In the genomic region with DNA sequence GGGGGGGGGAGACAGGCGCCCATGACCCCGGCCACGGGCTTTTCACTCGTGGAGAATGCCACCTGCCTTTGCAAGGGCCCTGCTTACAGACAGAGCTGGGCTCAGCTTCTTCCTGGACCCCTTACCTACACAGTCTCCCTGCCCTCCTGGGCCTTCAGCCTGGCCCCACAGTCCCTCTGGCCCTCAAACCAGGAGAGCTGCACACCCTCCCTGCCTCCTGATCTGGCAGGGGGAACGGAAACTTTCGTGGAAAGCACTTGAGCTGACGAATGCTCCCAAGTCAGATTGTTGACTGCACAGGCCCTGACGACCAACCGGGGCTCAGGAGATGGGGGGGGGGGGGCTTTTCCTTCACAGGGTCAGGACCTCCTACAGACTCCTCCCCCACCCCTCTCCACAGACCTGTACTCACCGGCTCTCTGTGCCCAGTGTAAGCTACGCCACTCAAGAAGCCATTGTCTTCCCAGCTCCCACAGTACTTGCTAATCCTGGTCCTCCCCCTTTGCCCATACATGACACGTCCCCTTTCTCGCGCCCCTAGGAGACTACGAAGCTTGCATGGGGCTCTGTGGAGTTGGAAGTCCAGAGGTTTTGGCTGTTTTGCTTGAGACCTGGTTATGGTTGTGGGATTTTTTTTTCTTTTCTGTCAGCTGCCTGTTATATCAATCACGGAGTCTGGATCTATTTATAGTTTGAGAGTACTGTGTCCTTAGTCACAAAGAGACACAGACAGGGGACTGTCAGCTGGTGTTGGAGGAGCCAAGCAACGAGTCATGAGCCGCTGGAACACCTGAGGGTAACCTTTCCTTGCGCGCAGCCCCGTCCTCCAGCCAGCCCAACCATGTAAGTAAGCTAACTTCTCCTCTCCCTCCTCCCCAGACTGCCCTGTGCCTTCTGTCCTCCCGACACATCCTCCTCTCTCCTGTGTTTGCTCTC, we compare ENCODE assay signal across 11 mouse cellular contexts. TPM values are rescaled to one million over a fixed set of nuclear protein-coding genes. Genes with fewer than 3 reads are reported as not detected.
DNase-seq lines count a peak whose midpoint lies in the region; ATAC-seq and TF ChIP-seq lines count a peak whose summit lies in the region.
"Had no signal": no experiment of that assay in that cellular context is flagged by ENCODE, and none has a peak within 500 bp of the region (broad histone marks: within the 10 kb centered on the region; RNA-seq: fewer than 3 reads in every experiment).

TSS of gene Esrrb (plus strand) at position 422 of the 936 bp plus-strand sequence.

- no peak for TF ChIP-seq POLR2A in cerebellum, adult 2 months (IDR thresholded peaks at IDR 0.05; ENCODE audit: borderline replicate concordance, insufficient read depth, low read length)

- peak within 1 kb of the TSS; percentile 69 for H3K27ac ChIP-seq in midbrain, embryonic 10.5 days (replicated peaks)
- no peak within 1 kb of the TSS for H3K27ac ChIP-seq in midbrain, embryonic 16.5 days (ENCODE audit: low read length)
- no peak within 1 kb of the TSS for H3K27ac ChIP-seq in intestine, embryonic 14.5 days (ENCODE audit: low read depth)
- H3K27ac ChIP-seq in stomach, embryonic 16.5 days (ENCODE audit: low read length): no peak within 1 kb of the TSS
- no peak within 1 kb of the TSS for H3K27ac ChIP-seq in cerebellum, adult 2 months (ENCODE audit: insufficient read depth, low read length)

- peaks cover 46% of the 10 kb centered on the region for H3K4me1 ChIP-seq in midbrain, embryonic 10.5 days
- H3K4me1 ChIP-seq in midbrain, embryonic 16.5 days (ENCODE audit: control insufficient read depth, insufficient read depth, low read length): peaks cover 14% of the 10 kb centered on the region
- H3K4me1 ChIP-seq in intestine, embryonic 14.5 days (replicated peaks; ENCODE audit: control insufficient read depth, insufficient read depth, low read length): peaks cover 16% of the 10 kb centered on the region; the same call in 1 of the 2 replicates
- no peaks in the 10 kb centered on the region for H3K4me1 ChIP-seq in stomach, embryonic 16.5 days (ENCODE audit: control insufficient read depth, insufficient read depth, low read length)
- H3K4me1 ChIP-seq in cerebellum, adult 2 months (ENCODE audit: control insufficient read depth, insufficient read depth, low read length): no peaks in the 10 kb centered on the region; the same call in 1 of the 2 replicates

- DNase-seq in midbrain, embryonic 10.5 days (ENCODE audit: low spot score): no peak
- peak; percentile 74 for DNase-seq in heart, adult 8-10 months (ENCODE audit: low spot score)
- no peak for DNase-seq in intestine, embryonic 14.5 days (ENCODE audit: low spot score)
- no peak for DNase-seq in cerebellum, adult 2 months
- no peak for DNase-seq in urinary bladder, postnatal 4 days (ENCODE audit: low spot score in 2 of 2)
- DNase-seq: cerebellum, postnatal 10 days had no signal

- H3K9ac ChIP-seq in midbrain, embryonic 16.5 days (ENCODE audit: low read depth, low read length): no peak within 1 kb of the TSS
- no peak within 1 kb of the TSS for H3K9ac ChIP-seq in intestine, embryonic 14.5 days (ENCODE audit: low read length)
- no peak within 1 kb of the TSS for H3K9ac ChIP-seq in stomach, embryonic 16.5 days (ENCODE audit: low read length)

- H3K4me2 ChIP-seq in midbrain, embryonic 16.5 days (ENCODE audit: low read length): no peak within 1 kb of the TSS
- peak within 1 kb of the TSS; percentile 33 for H3K4me2 ChIP-seq in intestine, embryonic 14.5 days (ENCODE audit: low read length)
- H3K4me2 ChIP-seq in stomach, embryonic 16.5 days (ENCODE audit: low read depth, low read length): no peak within 1 kb of the TSS

- TF ChIP-seq CTCF in cerebellum, adult 2 months (IDR thresholded peaks at IDR 0.05; ENCODE audit: borderline replicate concordance, insufficient read depth, low read depth, low read length): no peak

- WGBS in midbrain, embryonic 10.5 days: 35% methylated on average over 22 of the region's 22 CpGs
- 29% methylated on average over 22 of the region's 22 CpGs for WGBS in midbrain, embryonic 16.5 days
- WGBS in intestine, embryonic 14.5 days: 30% methylated on average over 21 of the region's 22 CpGs
- 28% methylated on average over 22 of the region's 22 CpGs for WGBS in stomach, embryonic 16.5 days
- 46% methylated on average over 22 of the region's 22 CpGs for WGBS in cerebellum, adult 2 months

- no peak for ATAC-seq in midbrain, embryonic 16.5 days
- ATAC-seq in intestine, embryonic 14.5 days (replicated peaks; ENCODE audit: low FRiP score, low TSS enrichment, low read depth): peak; percentile 64
- peak; percentile 59; the same call in 1 of the 2 replicates for ATAC-seq in stomach, embryonic 16.5 days (ENCODE audit: insufficient read depth, low FRiP score)
- ATAC-seq in inflammation-experienced regulatory T-cells, adult 6 months: no peak

- H3K36me3 ChIP-seq in midbrain, embryonic 10.5 days: no peaks in the 10 kb centered on the region
- H3K36me3 ChIP-seq in midbrain, embryonic 16.5 days (ENCODE audit: control insufficient read depth, insufficient read depth, low read length): no peaks in the 10 kb centered on the region
- H3K36me3 ChIP-seq in intestine, embryonic 14.5 days (ENCODE audit: control insufficient read depth, insufficient read depth, low read length): no peaks in the 10 kb centered on the region
- H3K36me3 ChIP-seq in stomach, embryonic 16.5 days (ENCODE audit: control insufficient read depth, insufficient read depth, low read length): no peaks in the 10 kb centered on the region

- no peaks in the 10 kb centered on the region for H3K9me3 ChIP-seq in midbrain, embryonic 10.5 days (replicated peaks)
- no peaks in the 10 kb centered on the region for H3K9me3 ChIP-seq in midbrain, embryonic 16.5 days (replicated peaks; ENCODE audit: control insufficient read depth, low read length, poor library complexity, severe bottlenecking)
- H3K9me3 ChIP-seq in intestine, embryonic 14.5 days (ENCODE audit: control insufficient read depth, low read length): no peaks in the 10 kb centered on the region
- H3K9me3 ChIP-seq in stomach, embryonic 16.5 days (replicated peaks; ENCODE audit: control insufficient read depth, low read length): no peaks in the 10 kb centered on the region

- peaks cover 63% of the 10 kb centered on the region for H3K27me3 ChIP-seq in midbrain, embryonic 10.5 days (ENCODE audit: low read depth, poor library complexity, severe bottlenecking)
- no peaks in the 10 kb centered on the region; the same call in 1 of the 2 replicates for H3K27me3 ChIP-seq in midbrain, embryonic 16.5 days (ENCODE audit: control insufficient read depth, insufficient read depth, low read depth, low read length)
- peaks cover 14% of the 10 kb centered on the region for H3K27me3 ChIP-seq in intestine, embryonic 14.5 days (replicated peaks; ENCODE audit: control insufficient read depth, insufficient read depth, low read length)
- H3K27me3 ChIP-seq in stomach, embryonic 16.5 days (ENCODE audit: control insufficient read depth, insufficient read depth, low read length): peaks cover 3% of the 10 kb centered on the region; the same call in 1 of the 2 replicates
- H3K27me3 ChIP-seq in cerebellum, adult 2 months (ENCODE audit: control insufficient read depth, insufficient read depth, low read length): no peaks in the 10 kb centered on the region

- no peak within 1 kb of the TSS; the same call in 1 of the 2 replicates for H3K4me3 ChIP-seq in midbrain, embryonic 10.5 days
- H3K4me3 ChIP-seq in midbrain, embryonic 16.5 days (ENCODE audit: low read depth, low read length): no peak within 1 kb of the TSS
- no peak within 1 kb of the TSS for H3K4me3 ChIP-seq in intestine, embryonic 14.5 days (ENCODE audit: low read depth, low read length)
- no peak within 1 kb of the TSS for H3K4me3 ChIP-seq in stomach, embryonic 16.5 days (replicated peaks; ENCODE audit: low read length)
- no peak within 1 kb of the TSS for H3K4me3 ChIP-seq in cerebellum, adult 2 months (replicated peaks; ENCODE audit: insufficient read depth, low read depth, low read length)

RNA-seq across cellular contexts. Expression of gene Esrrb, which starts in this region (rescaled TPM):
- polyA plus RNA-seq in midbrain, embryonic 10.5 days (2016; fragmentation: Nextera tagmentation; extraction: Ambion mirVana): 0.28 and 0.47 TPM in 2 replicates
- polyA plus RNA-seq in midbrain, embryonic 16.5 days (2015; fragmentation: Nextera tagmentation; extraction: Ambion mirVana): 4.7 and 4.9 TPM in 2 replicates
- total RNA-seq in heart, adult 8-10 months (2022): 10 to 100 TPM; 24.4 to 34.7 (median 29.2) TPM
- 0.46 and 0.51 TPM in 2 replicates for polyA plus RNA-seq in intestine, embryonic 14.5 days (2014; fragmentation: Nextera tagmentation; extraction: Ambion mirVana)
- polyA plus RNA-seq in stomach, embryonic 16.5 days (2015; fragmentation: Nextera tagmentation; extraction: Ambion mirVana): 0.26 and 0.27 TPM in 2 replicates
- 8.1 and 9.8 TPM in 2 replicates for polyA plus RNA-seq in cerebellum, adult 2 months (2012; rRNA removed)
- polyA plus RNA-seq in inflammation-experienced regulatory T-cells, adult 6 months (2017; shearing (Covaris generic)): under 1 TPM in 1 of 3 experiments, not detected in 2; 0.34 TPM
- total RNA-seq: hematopoietic stem cell, adult 5-6 weeks; MEL had no signal

Comparison
In these comparisons a context has a peak if more than half of its experiments do, and no peak if none do; other contexts are left out.
1. Peak in ATAC-seq and H3K4me2 ChIP-seq in intestine, embryonic 14.5 days; RNA of the gene not detected or under 1 TPM.
2. Peak in ATAC-seq in stomach, embryonic 16.5 days; RNA of the gene not detected or under 1 TPM.